Mouse (Mus musculus): ENCODE measurements at regions not wholly inside any gene's neighbourhood (a gene's known extent, or its start where the extent isn't known, plus 50 kb on each side); places are given as distances from the start of the nearest gene placed in this dataset.
"Not testable (repeated sequence)": the region's sequence is repeated elsewhere in the genome, so short reads cannot be mapped to it uniquely, and the experiment has no call there.

GRCm38 (mm10) chr5:97831421-97831820 lies 199.4 kb downstream of the Antxr2 start:
- DNase-seq = no peak

DNA sequence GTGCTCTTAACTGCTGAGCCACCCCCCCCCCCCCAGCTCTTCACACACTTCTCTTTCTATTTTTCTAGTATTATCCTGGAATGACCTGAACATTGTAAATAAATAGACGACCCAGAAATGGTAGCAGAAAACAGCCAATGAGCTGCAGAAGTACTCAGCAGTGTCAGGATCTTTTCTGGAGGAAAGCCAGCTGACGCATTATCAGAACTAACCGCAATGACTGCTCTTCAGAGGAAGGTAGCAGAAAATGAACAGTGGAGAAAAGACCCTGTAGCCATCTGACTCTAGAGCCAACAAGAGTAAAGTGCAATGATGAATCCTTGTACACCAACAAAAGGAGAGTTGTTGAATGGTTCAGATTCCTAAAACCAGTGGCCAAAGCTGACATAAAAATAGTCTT lies 213.4 kb downstream of the Antxr2 start:
- DNase-seq = no peak

GRCm38 (mm10) chr5:97815357-97815756 lies 215.5 kb downstream of the Antxr2 start:
- DNase-seq = no peak

GRCm38 (mm10) chr5:97814700-97815099 lies 216.1 kb downstream of the Antxr2 start:
- DNase-seq = no peak

DNA sequence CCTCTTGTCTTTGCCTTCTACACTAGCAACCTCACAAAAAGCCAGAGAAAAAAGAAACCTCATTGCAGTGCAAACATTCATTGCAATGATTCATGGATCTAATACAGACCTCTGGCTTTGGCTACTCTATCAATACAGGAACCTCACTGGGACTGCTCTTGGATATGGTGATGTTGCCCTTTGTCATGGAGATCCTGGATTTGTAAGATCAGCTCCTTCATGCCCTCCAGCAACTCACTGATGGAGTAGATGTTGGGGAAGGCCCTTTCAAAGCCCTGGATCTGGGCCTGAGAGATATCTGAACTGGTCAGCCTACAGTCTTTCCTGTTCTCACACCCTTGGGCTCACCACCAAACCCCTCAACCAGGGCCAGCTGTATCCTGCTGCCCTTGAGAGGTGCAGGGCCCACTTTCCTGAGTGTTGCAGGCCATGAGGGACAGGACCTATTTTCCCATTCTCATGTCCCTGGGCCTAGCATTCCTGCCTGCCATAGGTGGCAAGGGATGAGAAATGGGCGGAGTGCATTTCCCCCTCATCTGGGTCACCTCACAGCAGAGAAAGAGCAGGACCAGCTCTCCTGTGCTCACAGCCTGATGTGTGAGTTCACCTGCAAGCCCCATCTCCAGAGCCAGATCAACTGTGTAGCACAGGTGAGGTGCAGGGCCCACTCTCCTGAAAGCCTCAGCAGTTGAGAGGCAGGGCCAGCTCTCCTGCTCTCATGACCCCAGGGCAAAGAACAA lies 218.1 kb downstream of the Antxr2 start:
- DNase-seq = no peak

- DNase-seq = no peak
These were observed 221.8 kb downstream of the Antxr2 start for GRCm38 (mm10) chr5:97809007-97809406.

DNA sequence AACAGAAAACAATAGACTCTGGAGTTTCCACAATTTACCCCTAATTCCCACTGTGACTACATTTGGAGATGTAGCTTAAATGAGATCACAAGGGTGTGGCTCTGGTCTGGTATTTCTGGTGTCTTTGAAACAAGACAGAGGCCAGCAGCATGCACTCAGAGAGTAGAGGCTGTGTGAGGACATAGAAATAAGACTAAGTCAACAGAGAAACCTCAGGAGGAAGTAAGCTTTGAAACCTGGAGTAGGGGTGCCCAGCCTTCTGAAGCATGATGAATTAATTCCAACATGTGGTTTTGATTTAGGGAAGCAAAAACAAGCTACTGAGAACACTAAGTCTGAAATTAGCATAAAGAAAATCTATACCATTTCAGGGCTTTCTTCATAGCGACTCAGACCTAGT lies 223.7 kb downstream of the Antxr2 start:
- DNase-seq = no peak

DNA sequence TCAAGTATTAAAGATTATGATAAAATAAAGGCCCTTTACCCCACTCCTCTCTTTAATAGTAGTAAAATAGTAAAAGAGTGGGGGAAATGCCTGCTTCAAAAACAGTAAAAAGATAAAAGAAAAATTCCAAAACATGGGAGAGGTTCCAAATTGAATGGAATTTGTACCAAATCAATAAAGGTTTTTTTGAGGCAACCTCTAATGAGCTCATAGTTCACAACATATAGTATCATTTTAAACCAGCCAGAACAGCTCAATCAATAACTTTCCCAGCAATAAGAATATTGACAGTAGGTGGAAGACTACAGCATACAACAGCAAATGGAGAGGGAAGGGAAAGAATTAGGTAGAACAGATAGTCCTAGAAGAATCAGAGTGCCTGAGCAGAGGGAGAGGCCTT lies 224.1 kb downstream of the Antxr2 start:
- DNase-seq = no peak

DNA sequence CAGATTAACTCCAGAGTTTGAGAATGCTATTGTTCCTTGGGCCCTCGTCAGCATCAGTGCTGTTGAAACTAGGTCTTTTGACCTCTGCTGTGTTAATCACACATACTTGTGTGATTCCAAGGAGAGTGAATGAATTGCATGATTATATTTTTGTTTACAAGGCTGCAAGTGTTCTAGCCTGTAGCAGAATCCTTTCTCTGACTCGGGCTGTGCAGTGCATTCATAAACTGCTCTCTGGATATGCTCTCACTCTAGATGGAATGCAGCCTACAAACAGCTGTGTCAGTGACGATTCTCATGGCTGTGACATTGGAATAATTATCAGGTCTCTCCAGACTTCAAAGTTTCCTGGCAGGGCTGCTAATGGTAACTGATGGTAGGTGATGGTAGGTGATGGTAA lies 230.8 kb downstream of the Antxr2 start:
- no peak for DNase-seq

GRCm38 (mm10) chr5:97788175-97788574 lies 242.7 kb downstream of the Antxr2 start:
- no peak for DNase-seq

DNA sequence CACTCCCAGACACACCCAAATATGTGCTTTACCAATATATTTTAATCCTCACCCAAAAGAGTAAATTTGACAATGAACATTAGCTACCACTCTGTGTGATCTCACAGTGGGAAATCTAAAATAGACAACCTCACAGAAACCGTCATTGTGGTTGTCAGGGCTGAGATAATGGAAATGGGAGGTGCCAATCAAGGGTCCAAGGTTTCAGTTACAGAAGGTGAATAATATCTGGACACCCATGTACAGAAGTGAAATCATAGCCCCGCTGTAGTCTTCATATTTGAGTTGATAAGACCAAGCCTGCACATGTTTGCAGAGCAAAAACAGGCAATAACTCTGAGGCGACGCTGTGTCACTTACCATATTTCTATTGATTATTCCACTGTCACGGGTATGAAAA lies 243.8 kb downstream of the Antxr2 start:
- DNase-seq = no peak

- DNase-seq = not testable (repeated sequence)
These were observed 255.7 kb downstream of the Antxr2 start for GRCm38 (mm10) chr5:97775100-97775499.

GRCm38 (mm10) chr5:97773451-97773850 lies 257.4 kb downstream of the Antxr2 start:
- DNase-seq = not testable (repeated sequence)

- no peak for DNase-seq
These were observed 280.5 kb upstream of the Gk2 start for GRCm38 (mm10) chr5:97737339-97737738.

DNA sequence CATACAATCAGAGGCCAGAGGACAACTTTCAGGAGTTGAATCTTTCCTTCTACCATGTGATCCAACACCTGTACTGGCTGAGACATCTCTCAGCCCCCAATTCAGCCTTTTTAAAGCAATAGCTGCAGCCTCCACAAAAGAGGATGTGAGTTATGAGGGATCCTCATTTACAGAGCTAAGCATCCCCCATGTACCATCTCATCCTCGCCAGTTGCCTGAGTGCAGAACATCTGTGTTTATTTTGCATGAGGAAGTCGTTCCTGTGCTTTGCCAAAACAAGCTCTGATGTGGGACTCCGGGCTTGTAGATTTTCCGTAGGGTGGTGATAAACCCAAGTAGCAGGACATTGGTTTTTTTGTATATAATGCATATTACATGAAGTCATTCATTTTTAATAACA lies 274.1 kb upstream of the Gk2 start:
- DNase-seq = no peak

DNA sequence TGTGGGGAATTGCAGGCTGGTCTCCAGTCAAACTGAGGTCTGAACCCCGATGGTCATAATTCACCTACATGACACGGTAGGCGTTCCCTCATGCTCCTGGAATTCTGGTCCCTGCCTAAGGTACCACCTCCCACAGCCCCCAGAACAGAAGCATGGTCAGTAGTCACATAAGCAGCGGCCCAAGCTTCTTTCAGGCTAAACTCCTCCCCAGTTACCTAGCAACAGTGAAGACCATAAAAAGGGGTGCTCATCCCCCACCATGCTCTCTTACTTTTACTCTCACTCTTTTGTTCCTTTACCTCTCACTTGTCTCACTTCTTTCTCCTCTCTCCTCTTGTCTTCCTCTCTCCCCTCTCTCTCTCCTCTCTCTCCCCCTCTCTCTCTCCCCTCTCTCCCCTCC lies 262.5 kb upstream of the Gk2 start:
- DNase-seq = not testable (repeated sequence)

GRCm38 (mm10) chr5:97705270-97705669 lies 248.4 kb upstream of the Gk2 start:
- DNase-seq = peak; percentile 3

DNA sequence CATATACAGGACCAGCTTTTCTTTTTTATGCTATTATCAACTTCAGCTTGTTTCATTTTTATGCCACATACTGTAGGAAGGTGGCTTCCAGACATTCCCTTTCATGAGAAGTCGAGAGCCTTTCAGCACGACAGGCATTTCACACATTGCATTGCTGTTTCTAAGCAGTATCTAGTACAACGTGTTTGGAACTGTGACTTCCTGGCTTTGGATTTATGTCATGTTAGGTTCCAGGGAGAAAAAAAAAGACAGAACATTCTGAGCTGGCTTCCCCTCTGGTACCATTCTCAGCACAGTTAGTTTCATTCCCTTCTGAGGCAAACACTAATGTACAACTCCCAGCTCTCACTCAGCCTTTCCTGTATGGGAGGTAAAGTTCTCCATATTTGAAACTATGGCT lies 243.7 kb upstream of the Gk2 start:
- DNase-seq = no peak

GRCm38 (mm10) chr5:97697581-97698134 lies 240.8 kb upstream of the Gk2 start:
- DNase-seq = peak; percentile 28

- DNase-seq = no peak
These were observed 236.6 kb upstream of the Gk2 start for GRCm38 (mm10) chr5:97693333-97693940.

- no peak for DNase-seq
These were observed 228.6 kb upstream of the Gk2 start for GRCm38 (mm10) chr5:97685443-97685842.

DNA sequence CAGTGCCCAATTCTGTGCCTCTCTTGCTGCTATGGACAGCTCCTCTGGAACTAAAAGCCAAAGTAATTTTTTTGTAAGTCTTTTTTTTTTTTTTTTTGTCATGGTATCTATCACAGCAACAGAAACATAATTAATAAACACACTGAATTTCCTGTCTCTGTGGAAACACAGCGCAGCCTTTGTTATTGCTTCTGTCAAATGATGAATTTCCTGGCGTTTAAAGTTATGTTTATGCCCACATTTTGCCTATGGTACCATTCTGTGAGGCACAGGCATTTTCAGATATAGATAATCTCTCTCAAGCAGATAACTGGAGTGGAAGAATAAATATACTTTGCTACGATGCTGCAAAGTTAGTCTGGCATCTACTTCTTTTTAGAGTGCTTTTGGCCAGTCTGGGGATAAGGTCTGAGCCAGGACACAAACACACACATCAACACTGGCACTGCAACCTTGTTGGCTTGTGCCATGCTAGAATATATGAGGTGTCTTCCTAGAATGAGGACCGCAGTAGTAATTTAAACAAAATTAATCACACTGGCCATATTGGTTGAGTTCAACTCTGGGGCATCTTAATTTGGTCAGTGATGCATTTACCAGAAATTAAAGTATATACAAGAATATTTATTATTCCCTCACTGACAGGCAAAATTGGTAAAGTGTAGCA lies 227.9 kb upstream of the Gk2 start:
- no peak for DNase-seq

DNA sequence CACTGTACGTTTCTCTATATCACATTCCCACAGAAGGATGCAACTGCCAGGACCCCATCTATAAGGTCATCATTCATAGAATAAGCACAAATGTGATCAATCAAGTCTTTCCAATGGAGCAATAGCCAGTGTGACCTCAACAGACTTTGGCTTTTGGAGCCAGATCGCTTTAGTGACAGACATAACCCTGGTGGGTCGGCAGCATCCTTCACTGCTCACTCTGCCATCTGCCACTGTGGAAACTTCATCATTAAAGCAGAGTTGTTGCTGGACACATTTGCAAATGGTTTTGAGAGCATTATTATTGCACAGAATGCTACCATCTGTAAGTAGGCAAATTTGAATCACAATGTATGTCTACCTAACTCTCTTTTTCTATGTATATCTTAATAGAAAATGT lies 212.9 kb upstream of the Gk2 start:
- no peak for DNase-seq
